Mouse (Mus musculus) fat pad, adult 2 months (tissue): Measurements from ENCODE around the gene Rogdi.

Experiments
- DNase-seq: peaks from one replicate; pipeline ENCODE4 v3.0.0-alpha.2; 2011; ENCODE audit warnings: low read depth, low spot score; ENCODE audit errors: extremely low read depth

Rogdi gene

DNA sequence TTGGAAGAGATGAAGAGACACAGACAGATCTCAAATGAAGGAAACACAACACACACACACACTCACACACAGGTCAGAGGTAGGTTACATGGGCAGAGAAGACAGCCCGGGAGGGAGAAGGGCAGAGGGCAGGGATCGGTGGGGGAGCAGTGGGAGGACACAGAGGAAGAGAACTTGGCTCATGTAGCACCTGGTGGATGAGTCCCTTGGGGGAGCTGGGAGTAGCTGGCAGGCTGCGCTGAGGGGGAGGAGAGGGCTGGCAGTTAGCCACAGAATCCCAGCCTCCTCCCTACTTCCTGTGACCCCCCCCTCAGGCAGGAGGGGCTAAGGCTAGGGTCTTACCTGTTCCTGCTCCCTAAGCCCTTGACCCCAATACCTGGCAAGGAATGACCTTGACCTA is 15.8 kb downstream of the Rogdi start, which contains the start of gene Sept12:
Gene Sept12 (minus strand): TSS at position 300 of the 400 bp plus-strand sequence.
- no peak for DNase-seq

DNA sequence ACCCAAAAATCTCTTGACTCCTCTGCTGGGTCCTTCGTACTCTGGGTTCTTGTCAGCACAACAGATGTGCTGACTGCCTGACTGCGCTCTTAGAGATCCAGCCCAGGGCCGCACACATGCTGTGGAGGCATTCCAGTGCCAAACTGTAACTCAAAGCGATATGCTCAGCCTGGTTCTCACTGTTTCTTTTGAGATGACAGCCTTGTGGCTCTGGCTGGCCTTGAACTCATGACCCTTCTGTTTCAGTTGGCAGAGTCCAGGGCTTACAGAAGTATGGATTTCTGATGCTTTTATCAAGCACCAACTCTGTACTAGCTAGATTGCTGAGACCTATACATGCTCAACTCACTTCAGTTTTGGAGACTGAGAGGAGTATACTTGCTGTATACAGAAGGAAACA is 20.1 kb downstream of the Rogdi start:
- no peak for DNase-seq

DNA sequence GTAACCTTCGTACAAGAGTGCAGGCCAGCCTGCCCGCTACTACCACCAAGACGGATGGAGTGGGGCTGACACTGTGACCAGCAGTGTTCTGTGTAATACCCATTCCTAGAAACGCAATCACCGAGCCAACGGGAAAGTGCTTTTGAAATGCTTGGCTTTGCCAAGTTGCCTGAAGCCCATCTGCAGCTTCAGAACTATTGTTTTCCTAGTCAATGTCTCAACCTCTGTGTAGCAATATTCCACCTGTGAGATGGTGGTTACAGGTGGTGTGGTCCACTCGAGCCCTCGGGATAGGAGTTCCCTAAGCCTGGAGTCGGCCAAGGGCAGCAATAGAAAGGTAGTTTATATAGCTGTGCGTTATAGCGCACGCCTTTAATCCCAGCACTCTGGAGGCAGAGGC is 28.6 kb downstream of the Rogdi start:
- DNase-seq = peak; percentile 82

DNA sequence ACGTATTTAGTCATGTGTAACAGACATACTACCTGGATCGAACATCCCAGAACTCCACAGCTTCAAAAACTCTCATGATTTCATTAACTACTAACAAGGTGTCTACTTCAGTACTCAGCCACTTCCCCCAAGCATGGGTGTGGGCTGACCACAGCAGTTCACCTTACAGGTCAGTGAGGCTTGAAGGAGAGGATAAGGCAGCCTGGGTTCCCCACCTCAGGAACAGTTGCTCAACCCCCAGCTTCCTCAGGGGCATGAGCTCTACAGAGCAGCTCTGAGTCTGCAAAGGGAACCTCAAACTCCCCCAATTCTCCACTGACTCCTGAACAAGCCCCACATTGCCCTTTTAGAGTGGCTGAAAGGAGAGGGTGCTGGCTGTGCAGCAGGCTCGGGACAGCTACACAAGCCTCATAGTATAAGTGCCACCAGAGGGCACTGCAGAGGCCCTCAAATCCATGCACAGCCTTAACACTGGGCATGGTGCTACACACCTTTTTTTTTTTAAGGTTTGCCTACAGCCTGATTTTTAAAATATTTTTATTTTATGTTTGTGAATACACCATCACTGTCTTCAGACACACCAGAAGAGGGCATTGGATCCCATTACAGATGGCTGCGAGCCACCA is 33.5 kb downstream of the Rogdi start:
- no peak for DNase-seq

DNA sequence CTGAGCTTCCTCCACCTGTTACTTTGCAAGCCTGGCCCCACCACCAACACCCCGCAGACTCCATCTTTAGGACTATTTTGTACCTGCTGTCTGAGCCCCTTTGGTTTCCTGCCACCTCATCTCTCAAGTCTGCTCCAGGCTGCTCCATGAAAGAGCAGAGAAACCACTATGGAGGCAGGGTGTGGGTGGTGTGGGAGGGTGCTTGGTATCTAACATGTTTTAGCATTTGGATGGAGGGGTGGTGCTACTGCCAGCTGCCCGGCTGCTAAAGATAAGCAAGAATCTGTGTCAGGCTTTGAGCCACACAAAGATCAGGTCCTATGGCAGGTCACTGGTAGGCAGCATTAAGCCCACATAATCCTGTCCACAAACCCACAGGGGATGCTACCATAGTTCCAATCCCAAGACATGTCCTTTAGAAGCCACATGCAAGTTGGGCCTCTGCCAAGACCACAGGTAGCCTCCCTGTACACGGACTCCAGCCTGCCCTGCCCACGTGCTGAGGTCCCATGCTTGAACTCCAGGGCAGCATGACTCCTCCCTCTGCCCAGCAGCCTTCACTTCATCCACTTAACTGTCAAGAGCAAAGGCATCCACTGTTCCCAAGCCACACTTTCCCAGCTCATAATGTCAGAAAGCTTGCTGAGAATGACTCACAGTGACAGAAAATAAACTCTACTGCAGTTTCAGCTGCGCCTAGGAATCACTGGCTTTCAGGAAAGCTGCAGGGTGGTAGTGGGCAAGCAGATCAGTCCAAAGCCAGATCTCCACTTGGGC is 34.9 kb downstream of the Rogdi start:
- DNase-seq = no peak

DNA sequence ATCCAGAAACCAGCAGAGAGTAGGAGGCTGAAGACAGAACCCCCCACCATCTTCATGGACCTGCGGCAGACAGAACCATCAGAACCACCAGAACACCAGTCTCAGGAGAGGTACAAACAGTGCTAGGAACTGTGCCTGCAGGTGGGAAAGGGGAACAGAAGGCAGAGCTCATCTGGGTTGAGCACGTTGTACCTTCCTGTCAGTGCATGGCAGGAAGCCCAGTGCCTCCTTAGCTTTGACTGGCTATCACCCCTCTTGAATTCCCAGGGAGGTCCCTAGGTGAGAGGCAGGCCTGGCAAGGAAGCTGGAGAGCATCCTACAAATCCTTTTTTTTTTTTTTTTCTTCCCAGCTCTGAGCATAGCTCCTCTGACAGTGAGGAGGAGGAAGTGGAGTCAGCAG is 37.2 kb downstream of the Rogdi start:
- DNase-seq = no peak

DNA sequence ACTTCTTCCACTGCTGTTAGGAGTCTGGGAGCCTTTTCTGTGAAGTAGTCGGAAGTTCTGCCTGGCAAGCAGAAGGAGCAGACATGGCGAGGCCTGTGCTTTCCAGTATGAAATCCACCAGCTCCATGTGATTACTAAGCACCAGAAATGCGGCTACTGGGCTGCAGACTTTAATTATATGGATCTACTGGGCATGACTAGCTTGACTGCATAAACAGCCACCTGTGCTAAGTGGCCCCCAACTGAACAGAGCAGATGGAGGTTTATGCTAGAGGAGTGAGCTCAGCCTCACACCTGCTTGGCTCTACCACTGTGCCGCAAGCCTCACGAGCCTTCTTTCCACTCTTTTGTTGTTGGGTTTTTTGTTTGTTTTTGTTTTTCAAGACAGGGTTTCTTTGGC is 38.8 kb downstream of the Rogdi start:
- DNase-seq = no peak

DNA sequence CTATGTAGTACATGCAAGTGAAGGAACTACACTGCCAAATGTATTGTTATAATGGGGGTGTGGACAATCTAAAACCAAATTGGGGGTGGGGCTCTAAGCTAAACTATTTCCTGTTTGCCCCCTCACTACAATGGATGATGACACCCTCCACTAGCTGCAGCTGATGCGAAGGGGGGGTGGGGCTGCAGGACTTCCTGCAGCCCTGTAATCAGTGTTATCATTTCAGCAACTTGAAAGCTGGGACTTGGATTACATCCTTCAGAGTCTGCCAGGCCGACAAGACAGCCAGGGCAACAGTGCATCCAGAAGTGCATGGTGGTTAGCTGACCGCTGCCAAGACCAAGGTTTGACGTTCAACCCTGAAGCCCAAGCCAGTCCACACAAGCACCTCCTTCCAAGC is 41.7 kb downstream of the Rogdi start:
- DNase-seq = no peak

DNA sequence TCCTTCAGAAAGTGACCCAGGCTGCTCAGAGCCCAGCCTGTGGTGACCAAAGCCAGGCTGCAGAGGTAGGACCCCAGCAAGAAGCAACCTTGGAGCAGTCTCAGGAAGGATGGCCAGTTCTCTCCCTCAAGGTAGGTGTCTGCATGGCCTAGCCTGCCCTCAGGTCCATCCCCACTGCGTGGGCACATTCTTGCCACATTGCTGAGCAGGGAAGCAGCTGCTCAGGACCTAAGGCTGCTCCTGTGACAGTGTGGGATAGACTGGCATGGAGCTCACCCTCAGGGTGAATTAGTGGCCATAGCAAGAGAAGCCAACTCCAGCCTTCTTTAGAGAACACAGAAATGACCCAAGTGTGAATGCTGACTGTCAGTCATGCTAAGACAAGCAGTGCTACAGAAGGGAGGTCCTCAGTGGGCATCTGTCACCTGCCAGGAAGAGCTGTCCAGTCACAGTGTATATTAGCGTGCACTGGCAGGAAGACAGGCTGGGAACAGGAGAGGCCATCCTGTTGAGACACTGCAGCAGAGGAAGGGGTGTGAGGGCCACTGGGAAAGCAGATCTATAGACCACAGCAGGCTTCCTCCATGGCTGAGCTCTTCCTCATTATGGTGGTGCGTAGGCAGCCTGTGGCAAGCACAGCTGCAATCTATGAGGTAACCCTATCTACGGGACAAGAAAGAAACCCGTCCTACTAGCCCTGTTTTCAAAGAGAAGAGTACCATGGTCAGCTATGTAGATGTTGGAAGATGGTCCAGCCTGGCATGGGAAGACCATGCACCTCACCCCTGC is 44.1 kb downstream of the Rogdi start:
- DNase-seq = no peak

DNA sequence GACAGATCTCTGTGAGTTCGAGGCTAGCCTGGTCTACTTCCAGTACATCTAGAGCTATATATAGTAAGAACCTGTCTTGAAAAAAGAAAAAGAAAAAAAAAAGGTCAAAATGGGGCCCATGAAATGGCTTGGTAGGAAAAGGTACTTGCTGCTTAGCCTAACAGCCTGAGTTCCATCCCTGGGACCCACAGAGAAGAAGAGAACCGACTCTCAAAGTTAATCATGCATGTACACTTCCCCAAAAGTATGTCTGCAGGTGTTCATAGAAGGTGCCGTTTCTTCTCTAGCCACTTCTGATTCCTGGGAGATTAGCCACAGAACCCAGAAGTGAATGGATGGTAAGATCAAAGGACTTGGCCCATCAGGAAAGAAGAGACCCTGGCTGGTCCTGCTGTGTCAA is 44.9 kb downstream of the Rogdi start:
- DNase-seq = no peak

DNA sequence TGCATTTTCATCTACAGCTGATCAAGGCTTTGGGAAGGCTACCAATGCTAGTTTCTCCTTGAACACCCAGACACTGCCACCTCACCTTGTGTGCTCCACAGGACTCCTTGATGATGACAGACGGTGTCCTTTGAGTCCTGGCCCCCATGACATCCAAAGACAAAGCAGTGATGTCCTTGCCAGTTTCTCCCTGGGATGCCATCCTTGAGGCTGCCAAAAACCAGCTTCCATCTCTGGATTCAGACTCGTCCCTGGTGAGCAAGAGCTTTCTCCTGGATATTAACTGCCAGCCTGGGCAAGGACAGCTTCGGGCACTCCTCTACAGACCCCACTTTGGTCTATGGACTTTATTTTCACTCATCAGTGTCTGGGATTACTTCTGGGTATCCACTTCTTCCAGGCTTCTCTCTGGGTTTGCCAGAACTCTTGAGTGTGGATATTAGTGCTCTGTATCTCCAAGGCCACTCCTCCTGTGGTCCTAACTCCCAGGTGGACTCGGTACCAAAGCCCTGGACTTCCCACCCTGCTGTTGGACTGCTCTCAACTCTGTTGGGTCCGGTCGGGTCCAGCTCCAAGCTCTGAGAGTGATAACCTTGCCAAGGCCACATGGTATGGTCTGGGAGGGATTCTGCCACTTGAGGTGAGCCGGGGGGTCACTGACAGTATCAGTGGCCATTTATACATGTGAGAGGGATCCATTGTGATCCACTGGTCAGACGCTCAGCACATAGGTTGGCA is 47.8 kb downstream of the Rogdi start:
- DNase-seq = no peak

DNA sequence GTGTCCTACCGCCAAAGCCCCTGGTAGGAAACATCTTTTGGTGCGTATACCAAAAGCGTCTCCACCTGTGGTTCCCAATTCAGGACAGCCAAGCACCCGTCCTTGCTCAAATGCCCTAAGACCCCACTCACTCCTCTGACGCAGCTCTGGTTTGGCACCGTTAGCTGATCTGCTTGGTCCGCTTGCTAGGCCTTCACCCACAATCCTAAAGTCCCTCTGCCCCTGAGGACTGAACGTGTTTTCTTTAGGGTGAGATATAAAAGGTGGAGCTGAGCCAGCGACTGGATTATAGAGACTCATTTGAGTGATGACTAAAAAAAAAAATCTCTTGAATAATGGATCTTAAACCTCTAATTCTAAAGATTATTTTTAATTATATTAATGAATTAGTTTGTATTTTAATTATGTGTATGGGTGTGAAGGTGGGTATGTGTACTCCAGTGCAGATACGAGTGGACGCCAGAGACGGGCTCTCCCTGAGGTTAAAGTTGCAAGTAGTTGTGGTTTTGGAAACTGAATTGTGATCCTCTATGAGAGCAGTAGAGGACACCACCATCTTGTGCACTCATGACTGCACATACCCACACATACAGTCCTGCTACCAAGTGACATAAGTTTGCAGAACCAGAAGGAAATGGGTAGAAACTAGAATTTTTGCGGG is 48.5 kb downstream of the Rogdi start:
- DNase-seq = no peak

DNA sequence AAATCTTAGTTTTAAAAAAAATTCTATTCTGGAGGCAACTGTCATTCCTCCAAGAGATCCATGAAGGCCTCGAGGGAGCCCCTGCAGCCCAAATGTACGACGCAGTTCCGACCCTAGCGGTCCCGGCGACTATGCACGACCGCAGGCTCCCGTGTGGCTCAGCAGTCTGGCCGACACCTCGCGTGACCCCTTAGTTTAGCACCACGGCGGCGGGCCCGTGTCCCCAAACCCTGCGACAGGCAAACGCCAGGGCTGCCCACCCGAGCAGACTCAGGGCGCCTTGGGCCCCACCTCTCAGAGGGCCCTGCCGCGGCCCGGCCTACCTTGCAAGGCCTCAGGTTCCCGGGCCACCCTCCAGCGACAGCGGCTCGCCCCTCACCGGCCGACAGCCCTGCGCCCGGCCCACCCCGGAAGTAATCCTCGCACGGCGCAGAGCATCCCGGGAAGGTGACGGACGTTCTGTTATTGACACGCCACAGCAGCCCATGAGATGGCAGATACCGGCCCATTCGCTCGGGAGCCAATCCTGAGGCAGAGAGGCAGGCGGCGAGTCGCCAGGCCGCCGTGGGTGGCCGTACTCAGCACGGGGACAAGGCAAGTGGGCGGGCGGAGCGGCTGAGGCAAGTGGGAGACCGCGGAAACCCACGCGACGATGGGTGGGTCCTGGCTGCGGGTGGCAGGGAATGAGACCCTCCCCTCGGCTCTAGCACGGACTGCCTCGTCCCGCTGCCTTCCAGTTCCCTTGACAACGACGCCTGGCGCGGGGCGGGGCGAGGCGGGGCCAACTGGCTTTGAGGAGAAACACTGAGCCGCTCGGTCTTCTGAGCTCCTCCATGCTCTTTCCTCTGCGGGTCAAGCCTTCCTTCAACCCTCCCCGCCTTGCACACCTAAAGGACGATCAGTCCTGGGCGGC is 49.3 kb downstream of the Rogdi start, which contains the start of gene Anks3:
Gene Anks3 (minus strand): TSS at position 409 of the 913 bp plus-strand sequence.
- no peak for DNase-seq

DNA sequence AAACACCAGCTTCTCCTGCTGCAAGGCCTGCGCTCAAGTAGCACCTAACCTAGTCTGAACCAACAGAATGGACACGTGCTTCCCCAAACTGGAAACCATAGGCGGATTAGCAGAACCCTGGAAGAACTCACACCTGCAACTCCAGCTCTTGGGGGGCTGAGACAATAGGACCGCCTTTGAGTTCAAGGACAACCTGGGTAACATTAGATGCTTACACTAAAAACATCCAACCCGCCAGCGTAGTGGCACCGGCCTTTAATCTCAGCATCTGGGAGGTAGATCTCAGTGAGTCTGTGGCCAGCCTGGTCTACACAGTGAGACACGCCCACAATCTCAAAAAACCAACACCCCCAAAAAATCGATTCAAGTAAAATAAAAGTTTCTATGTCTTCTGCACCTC is 50.0 kb downstream of the Rogdi start:
- DNase-seq = no peak

DNA sequence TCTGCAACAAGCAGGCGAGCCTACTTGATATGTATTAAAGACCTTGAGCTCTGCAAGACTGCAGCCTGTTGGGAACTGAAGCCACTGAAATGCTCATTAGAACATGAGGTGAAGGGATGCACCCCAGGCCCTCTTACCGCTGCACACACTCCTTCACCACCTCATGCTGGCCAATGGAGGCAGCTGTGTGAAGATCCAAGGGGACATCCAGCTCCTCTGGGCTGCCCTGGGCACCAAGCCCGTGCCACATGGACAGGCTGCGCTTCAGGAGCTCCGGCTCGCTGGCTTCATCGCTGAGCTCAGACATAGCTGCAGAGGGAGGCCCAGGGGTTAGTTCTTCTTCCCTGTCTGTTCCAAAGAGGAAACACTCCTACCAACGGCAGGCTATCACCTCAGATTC is 53.1 kb downstream of the Rogdi start:
- no peak for DNase-seq
